Mouse (Mus musculus) gastrocnemius, adult 2 months (tissue): Measurements from ENCODE around the gene Sh3pxd2a. TPM values are rescaled to one million over a fixed set of nuclear protein-coding genes. Genes with fewer than 3 reads are reported as not detected.
A peak's percentile ranks its signal among the peaks of the same experiment; 100 is the strongest.

Experiments
- DNase-seq: peaks from one replicate; pipeline ENCODE4 v3.0.0; 2022
- H3K27ac ChIP-seq: fragments of 200-600 bp; 2 replicates; pipeline ENCODE4 v1.8.1; 2022; ENCODE audit warnings: mild to moderate bottlenecking
- H3K4me3 ChIP-seq: fragments of 200-600 bp; 2 replicates; pipeline ENCODE4 v1.8.1; 2022; ENCODE audit warnings: mild to moderate bottlenecking, moderate library complexity
- CTCF ChIP-seq: fragments of 200-600 bp; IDR thresholded peaks from 2 replicates; pipeline ENCODE4 v1.8.1; 2022; ENCODE audit warnings: antibody characterized with exemption, mild to moderate bottlenecking, moderate library complexity
- intact Hi-C: fragments of 180-260 bp; cut with DNase I; formaldehyde crosslinking; loops from one replicate; pipeline ENCODE4 v1.15.1; 2025
- total RNA-seq, 2 experiments: library from RNA; stranded (reverse); gene quantifications; 2 replicates each; pipeline ENCODE4 v1.2.3; 2021

Gene Sh3pxd2a
- total RNA-seq, 2 experiments from 2014 or later: 37.7 to 44.7 TPM

DNA sequence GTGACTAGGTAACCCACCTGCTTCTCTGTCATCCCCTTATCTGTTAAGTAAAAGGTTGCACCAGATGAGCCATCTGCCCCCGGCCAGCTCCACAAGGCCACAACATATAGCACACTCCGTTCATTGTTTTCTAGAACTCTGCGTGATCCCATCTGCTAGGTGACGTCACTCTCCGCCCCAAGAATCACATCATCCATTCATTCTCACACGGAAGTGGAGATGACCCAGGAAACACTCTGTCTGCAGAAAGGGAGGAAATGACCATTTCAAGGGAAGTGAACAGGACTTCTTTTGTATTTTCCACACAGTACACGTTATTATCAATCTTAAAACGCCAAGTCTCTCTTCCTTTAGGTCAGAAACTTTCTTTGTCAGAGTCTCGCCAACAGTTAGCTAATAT, 2.8 kb downstream of the Sh3pxd2a start:
- TF ChIP-seq CTCF: no peak
- H3K4me3 ChIP-seq: no peak overlapping the region
- peak; percentile 23 for DNase-seq
- intact Hi-C loops: loop anchor here (5.0 kb wide), 2 partner anchors 59 to 79 kb away; no protein-coding TSS in a partner anchor
- H3K27ac ChIP-seq: peak overlapping the region; percentile 91

DNA sequence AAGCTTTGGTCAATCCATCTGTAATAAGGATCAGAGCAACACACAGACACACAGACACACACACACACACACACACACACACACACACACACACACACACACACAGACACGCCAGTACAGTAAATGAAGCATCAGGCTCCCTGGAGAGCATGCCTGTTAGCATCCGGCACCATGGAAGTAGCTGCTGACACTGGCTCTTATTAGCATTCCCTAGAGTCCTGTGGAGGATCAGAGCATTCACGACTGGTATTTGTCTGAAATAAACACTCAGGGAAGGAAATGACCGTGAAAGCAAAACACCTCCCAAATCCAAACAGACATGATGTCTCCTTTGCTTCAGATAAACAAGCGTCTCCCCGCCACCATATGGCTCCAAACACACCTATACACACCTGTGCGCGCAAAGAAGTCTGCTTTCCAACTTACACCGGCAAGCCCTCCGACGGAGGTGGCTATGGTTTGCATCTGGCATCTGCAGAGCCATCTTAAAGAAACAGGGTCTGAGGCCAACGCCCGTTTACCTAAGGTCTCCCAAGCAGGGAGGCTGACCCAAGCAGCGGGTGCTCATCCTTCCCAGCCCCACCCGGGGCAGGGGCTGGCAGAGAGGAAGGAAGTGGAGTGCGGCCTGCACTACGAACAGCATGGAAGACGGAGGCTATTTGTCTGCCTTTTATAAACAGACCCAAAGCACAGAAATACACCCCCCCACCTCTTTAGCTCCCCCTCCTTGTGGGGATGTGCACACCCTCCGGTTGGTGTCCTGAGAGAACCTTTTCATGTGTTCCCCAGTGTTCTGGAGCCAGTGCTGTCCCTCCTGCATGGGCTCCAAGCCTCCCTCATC, 3.9 kb downstream of the Sh3pxd2a start:
- TF ChIP-seq CTCF: no peak
- intact Hi-C loops: loop anchor here (5.0 kb wide), 2 partner anchors 58 to 78 kb away; no protein-coding TSS in a partner anchor
- DNase-seq: peak; percentile 32
- Histone ChIP-seq H3K27ac (peak overlapping the region; percentile 91), H3K4me3 (peak overlapping the region; percentile 49)

DNA sequence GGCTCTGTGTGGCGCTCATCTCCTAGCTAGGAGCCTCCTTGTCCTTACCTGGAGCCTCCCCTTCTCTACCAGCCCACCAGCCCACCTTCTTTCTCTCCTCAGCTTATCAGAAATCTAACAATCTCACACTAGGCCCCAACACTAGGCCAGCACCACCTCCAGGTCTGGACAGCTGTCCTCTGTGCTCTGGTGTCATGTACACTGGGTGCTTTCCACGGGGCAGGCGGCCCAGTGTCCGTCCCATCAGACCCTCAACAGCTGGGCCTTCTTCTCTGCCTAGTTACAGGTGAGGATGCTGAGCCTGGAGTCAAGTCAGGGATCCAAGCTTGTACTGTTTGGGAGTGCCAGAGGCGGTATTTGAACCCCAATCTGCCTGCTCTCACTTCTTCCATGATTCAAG, 5.0 kb downstream of the Sh3pxd2a start:
- intact Hi-C loops: loop anchor here (2.0 kb wide), 1 partner anchor 28 kb away; no protein-coding TSS in a partner anchor
- Histone ChIP-seq H3K27ac (peak overlapping the region; percentile 91), H3K4me3 (peak overlapping the region; percentile 50; the same call in 1 of the 2 replicates)
- no peak for TF ChIP-seq CTCF
- peak; percentile 65 for DNase-seq

DNA sequence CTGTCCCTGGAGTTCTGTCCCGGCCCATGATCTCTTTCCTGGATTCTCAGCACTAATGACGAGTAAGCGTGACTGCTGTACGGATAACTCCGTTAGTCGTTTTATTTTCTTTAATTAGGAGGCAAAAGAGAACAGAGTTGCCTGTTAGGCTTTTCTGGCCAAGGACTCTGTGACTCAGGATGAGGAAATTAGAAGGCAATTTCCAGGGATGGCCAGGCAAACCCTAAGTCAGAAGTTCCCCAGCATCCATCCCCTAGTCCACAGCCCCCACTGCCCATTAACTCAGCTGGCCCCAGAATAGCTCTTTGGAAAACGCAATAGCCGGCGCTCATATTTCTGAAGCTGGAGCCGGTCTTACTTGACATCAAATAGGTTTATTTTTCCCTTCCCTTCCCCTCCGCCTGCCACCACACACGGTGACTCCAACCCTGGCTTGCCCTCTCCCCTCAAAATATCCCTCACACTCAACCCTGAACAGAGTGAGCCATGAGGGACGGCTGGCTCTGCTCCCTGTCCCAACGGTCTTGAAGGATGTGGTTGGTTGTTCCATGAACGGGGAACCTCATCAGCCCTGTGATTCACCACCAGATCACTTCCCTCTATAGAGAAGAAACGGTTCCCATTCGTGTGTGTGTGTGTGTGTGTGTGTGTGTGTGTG, 5.6 kb downstream of the Sh3pxd2a start:
- peak overlapping the region; percentile 91 for H3K27ac ChIP-seq
- TF ChIP-seq CTCF: no peak
- intact Hi-C loops: loop anchor here (2.0 kb wide), 1 partner anchor 28 kb away; no protein-coding TSS in a partner anchor
- DNase-seq: peak; percentile 81
- peak overlapping the region; percentile 50 for H3K4me3 ChIP-seq

DNA sequence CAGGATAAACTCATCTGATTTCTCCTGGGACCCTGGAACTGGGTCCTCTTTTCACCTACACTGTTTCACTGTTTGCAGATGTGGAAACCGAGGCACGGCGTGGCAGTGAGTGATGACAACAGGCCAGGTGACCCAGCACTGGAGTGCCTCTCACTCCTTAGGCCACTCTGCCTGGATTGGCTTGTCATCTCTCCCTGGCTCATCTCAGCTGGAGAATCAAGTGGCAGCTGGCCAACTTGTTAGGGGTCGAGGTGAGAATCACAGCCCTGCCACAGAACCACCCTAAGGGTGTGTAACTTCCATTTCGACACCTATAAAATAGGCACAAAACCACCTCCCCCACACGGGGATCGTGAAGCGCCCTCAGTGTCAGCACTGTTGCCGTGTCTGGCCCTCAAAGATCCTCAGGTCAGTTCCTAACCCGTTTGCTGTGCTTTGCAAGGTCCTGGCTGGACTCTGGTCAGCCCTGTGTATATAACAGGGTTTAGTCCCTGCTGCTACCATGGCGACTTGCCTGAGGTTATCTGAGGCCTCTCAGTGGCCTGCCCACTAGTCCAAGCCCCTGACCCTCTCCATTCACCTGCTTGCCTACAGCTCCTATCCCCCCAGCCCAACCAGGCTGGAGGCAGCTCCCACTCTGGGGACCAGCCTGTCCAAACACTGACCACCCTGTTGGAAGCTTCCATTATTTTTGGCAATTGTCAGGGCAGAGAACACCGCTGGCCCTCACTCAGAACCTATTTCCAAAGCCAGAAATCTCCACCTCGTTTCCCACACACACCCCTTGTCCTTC, 6.3 kb downstream of the Sh3pxd2a start:
- H3K27ac ChIP-seq: peak overlapping the region; percentile 91
- TF ChIP-seq CTCF: no peak
- peak overlapping the region; percentile 50 for H3K4me3 ChIP-seq

DNA sequence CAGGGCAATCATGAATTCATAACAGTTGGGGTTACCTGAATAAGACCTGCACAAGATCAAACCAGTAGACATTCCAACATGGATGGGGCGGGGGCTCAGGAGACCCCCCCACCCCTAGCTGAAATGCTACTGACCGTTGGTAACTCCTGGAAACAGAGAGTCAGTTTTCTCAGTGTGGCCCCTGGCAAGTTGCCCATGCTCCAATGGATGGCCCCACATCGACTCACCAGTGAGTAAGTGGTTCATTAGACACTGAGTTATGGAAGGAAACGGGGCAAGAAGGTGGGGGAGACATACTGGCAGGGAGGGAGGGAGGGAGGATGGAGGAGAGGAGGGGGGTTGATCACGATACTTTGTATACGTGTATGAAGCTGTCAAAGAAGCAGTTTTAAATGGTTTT, 8.2 kb downstream of the Sh3pxd2a start:
- DNase-seq: peak; percentile 13

More for the DNA sequence above, 6.3 kb downstream of the Sh3pxd2a start:
- peak; percentile 76 for DNase-seq
- intact Hi-C loops: loop anchor here (2.0 kb wide), 1 partner anchor 27 kb away; no protein-coding TSS in a partner anchor

DNA sequence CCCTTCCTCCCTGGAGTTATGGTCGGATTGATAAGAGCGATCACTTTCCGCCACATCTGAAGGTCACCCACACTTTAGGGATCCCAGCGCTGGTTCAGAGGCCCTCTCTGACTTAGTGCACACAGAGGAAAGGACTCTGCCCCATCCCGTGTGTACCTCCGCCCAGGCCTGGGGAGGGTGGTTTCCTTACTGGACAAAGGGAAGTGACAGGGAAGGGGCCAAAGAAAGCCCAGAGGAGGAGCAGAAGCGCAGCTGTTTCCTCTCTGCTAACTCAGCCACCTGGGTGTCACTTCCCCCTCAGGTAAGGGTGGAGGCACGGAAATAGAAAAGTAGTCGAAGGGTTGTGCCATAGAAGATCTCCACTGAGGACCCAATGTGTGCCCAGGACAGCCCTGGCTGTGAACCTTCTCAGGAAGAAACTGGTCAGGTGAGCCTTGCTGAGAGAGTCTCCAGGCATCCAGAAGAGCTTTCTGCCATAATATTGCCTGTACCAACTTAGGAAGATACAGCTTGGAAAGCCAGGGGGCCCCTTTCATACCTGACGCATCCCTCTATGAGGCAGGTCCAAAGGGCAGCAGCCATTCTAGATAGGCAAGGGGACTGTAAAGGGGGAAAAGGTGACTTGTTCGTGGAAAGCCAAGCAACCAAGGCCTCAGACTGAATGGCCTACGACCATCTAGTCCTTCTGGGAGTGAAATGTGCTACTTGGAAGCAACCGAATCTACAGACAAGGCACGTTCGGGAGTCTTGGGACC, 9.0 kb downstream of the Sh3pxd2a start:
- TF ChIP-seq CTCF: no peak
- intact Hi-C loops: no loop called here
- Histone ChIP-seq H3K27ac (peak overlapping the region; percentile 91), H3K4me3 (peak overlapping the region; percentile 9; the same call in 1 of the 2 replicates)
- peak; percentile 49 for DNase-seq

More for the DNA sequence above, 8.2 kb downstream of the Sh3pxd2a start:
- intact Hi-C loops: no loop called here
- no peak for TF ChIP-seq CTCF
- H3K27ac ChIP-seq: peak overlapping the region; percentile 91
- no peak overlapping the region for H3K4me3 ChIP-seq

DNA sequence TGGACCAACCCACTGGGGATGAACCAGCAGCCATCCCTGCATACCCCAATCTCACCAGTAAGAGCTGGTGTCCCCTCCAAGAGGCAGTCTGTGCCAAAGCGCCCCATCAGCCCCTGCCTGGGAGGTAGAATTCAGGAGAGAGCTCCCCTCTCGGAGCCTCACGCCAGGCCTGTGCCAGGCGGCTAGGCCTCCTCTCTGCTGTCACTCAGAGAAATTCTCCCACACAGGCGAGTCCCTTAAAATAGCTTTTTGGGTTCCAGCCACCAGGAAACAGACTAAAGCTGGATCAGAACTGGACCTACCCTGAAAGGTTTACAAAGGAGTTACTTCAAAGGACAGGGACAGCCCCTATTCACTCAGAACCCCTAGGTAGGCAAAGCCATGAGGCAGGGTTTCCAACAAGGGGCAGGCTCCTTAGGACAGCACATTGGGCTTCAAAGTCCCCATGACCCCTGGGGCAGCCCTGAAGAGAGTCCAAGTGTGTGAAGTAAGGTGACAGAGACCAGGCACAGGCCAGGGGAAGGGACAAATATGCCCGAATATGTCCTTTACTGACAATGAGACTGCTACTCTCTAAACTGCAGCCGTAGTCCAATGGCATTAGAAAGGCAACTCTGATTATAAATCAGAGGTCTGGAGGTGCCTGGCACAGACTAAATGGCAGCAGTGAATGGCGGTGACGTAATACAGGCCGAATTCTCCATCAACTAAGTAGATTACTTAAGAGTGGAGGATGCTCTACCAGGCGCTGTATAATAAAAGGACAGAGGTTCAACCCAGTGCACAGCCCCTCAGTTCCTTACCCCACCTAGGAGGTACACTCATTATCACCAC, 9.8 kb downstream of the Sh3pxd2a start:
- peak; percentile 78 for DNase-seq
- H3K27ac ChIP-seq: peak overlapping the region; percentile 91
- peak overlapping the region; percentile 54 for H3K4me3 ChIP-seq
- intact Hi-C loops: no loop called here
- TF ChIP-seq CTCF: no peak

DNA sequence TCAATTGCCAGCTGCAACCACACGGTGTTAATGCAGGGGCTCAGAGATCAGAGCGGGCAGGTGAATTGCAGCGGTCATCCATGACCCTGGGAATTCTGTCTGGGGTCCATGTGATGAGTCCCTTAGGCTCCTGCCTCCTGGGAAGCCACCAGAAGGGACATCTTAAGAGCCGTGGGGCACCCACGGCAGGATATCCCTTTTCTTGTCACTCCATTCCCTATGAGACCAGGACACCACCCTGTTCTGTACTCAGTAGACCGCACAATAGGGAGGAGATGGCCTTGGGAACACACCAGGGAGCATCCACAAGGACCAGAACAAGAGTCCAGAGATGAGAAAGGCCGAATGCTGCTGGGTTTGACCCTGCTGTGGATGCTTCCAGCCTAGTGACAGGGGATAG, 10.8 kb downstream of the Sh3pxd2a start:
- no peak for TF ChIP-seq CTCF
- DNase-seq: peak; percentile 17
- Histone ChIP-seq H3K4me3 (peak overlapping the region; percentile 54), H3K27ac (peak overlapping the region; percentile 91)
- intact Hi-C loops: no loop called here

DNA sequence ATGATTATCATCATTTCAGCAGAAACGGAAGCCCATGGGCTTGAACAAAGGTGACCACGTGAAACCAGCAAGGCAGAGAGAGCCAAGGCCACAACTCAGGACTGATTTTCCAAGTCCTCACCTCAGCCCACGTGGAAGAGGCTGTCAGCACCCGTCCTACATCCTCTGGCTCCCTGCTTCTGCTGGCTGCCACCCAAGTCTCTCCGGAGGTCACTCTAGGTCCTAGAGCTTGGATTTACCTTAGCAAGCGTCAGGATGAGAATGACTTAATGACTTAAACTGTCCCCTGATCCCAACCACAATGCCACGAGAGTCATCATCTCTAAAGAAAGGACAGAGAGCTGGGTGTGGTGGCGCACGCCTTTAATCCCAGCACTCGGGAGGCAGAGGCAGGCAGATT, 11.5 kb downstream of the Sh3pxd2a start:
- intact Hi-C loops: no loop called here
- Histone ChIP-seq H3K4me3 (no peak overlapping the region), H3K27ac (peak overlapping the region; percentile 91)
- no peak for TF ChIP-seq CTCF
- DNase-seq: peak; percentile 89

DNA sequence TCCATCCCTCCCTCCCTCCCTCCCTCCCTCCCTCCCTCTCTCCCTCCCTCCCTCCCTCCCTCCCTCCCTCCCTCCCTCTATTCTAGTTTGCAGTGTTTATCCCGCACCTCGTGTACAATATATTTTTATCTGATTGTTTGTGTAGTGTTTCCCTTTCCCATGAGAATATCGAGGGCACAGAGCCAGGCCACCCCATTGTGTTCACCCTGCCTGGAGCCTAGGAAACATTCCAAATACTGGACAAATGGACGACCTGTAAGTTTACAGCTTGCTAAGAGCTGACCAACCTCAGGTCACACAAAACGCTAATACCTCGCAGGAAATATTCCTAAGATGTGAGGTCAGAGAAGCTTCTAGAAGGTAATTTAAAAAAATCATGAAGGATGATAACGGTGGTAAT, 12.0 kb downstream of the Sh3pxd2a start:
- intact Hi-C loops: no loop called here
- TF ChIP-seq CTCF: no peak
- H3K4me3 ChIP-seq: no peak overlapping the region
- peak overlapping the region; percentile 91 for H3K27ac ChIP-seq
- peak; percentile 67 for DNase-seq
